Mouse (Mus musculus) megakaryocyte, embryonic 14.5 days (primary cell): Measurements from ENCODE around the gene Id4.

Source experiments
- FLI1 ChIP-seq: IDR thresholded peaks from 2 replicates; pipeline ENCODE4 v1.6.1; 2012; ENCODE audit warnings: low read length, inconsistent platforms, mixed read lengths
- GATA1 ChIP-seq: IDR thresholded peaks from 3 replicates; pipeline ENCODE4 v1.6.1; 2012; ENCODE audit warnings: mixed read lengths, low read length, inconsistent platforms, borderline replicate concordance

- TF ChIP-seq FLI1 = no peak
- TF ChIP-seq GATA1 = no peak
These were observed 33.3 kb upstream of the Id4 start for GRCm38 (mm10) chr13:48227712-48228111.
